Mouse (Mus musculus) brain, embryonic 14.5 days (tissue): ENCODE measurements around the gene Unc93b1.

Experiments used
- CTCF ChIP-seq: fragments of 200-500 bp; IDR thresholded peaks from 2 replicates; pipeline ENCODE4 v1.5.1; 2012; ENCODE audit warnings: inconsistent platforms, mild to moderate bottlenecking, moderate library complexity, borderline replicate concordance; ENCODE audit not compliant: insufficient read depth, insufficient read length; ENCODE audit errors: extremely low read depth
- POLR2A ChIP-seq: fragments of 200-500 bp; IDR thresholded peaks from 2 replicates; pipeline ENCODE4 v1.6.1; 2012; ENCODE audit warnings: mild to moderate bottlenecking, inconsistent platforms, borderline replicate concordance; ENCODE audit not compliant: poor library complexity, insufficient read depth, insufficient read length, severe bottlenecking; ENCODE audit errors: extremely low read depth

- TF ChIP-seq CTCF = no peak
- TF ChIP-seq POLR2A = no peak
Observed at GRCm38 (mm10) chr19:3992416-3992815, 57.4 kb downstream of the Unc93b1 start, which contains the start of gene Tbx10.
